Mouse (Mus musculus) liver, embryonic 14.5 days (tissue): Measurements from ENCODE around the gene Acer1. TPM values are rescaled to one million over a fixed set of nuclear protein-coding genes. Genes with fewer than 3 reads are reported as not detected.

Experiments
- ATAC-seq: fragments of 200-750 bp; cut with Nextera tagmentation; 2 replicates; pipeline ENCODE4 v1.8.0; 2017; ENCODE audit warnings: moderate number of reproducible peaks, mild to moderate bottlenecking, moderate library complexity; ENCODE audit not compliant: insufficient read depth
- DNase-seq, 3 experiments: peaks; one replicate each; pipeline ENCODE4 v3.0.0-alpha.2; 2012 to 2013; ENCODE audit warnings: low read depth in 3 of 3, low spot score in 3 of 3
- H3K27ac ChIP-seq: fragments of 300-500 bp; sonication (generic); 2 replicates; pipeline ENCODE4 v1.5.1; 2014; ENCODE audit warnings: moderate library complexity, mild to moderate bottlenecking, control low read depth, inconsistent platforms
- H3K27me3 ChIP-seq: fragments of 300-500 bp; sonication (generic); 2 replicates; pipeline ENCODE4 v1.6.1; 2014; ENCODE audit warnings: mild to moderate bottlenecking, low read length, moderate library complexity; ENCODE audit not compliant: control insufficient read depth, insufficient read depth
- H3K36me3 ChIP-seq: fragments of 300-500 bp; sonication (generic); replicated peaks from 2 replicates; pipeline ENCODE4 v1.6.1; 2014; ENCODE audit warnings: low read depth; ENCODE audit not compliant: control insufficient read depth, insufficient read depth
- H3K4me1 ChIP-seq, 2 experiments: fragments of 200-500 bp in 1 of 2; fragments of 300-500 bp in 1 of 2; sonication (generic) in 1 of 2; replicated peaks; 2 replicates each; pipeline ENCODE4 v1.6.1; 2012 to 2014; ENCODE audit warnings: antibody characterized with exemption in 1 of 2, inconsistent platforms in 1 of 2, low read length in 1 of 2; ENCODE audit not compliant: control insufficient read depth in 2 of 2, insufficient read depth in 2 of 2
- H3K4me2 ChIP-seq: fragments of 300-500 bp; sonication (generic); 2 replicates; pipeline ENCODE4 v1.6.1; 2014; ENCODE audit warnings: low read depth, mild to moderate bottlenecking, control low read depth, moderate library complexity
- H3K4me3 ChIP-seq, 2 experiments: fragments of 200-500 bp in 1 of 2; fragments of 300-500 bp in 1 of 2; sonication (generic) in 1 of 2; 2 replicates each; pipeline ENCODE4 v1.5.1; 2012 to 2014; ENCODE audit warnings: low read depth in 2 of 2, low read length in 2 of 2, mild to moderate bottlenecking in 2 of 2, control low read depth in 1 of 2, inconsistent platforms in 1 of 2, moderate library complexity in 1 of 2; ENCODE audit not compliant: insufficient read depth in 1 of 2
- H3K9ac ChIP-seq: fragments of 300-500 bp; sonication (generic); replicated peaks from 2 replicates; pipeline ENCODE4 v1.6.1; 2014; ENCODE audit warnings: mild to moderate bottlenecking, control low read depth, moderate library complexity
- H3K9me3 ChIP-seq: fragments of 300-500 bp; sonication (generic); 2 replicates; pipeline ENCODE4 v1.6.1; 2016; ENCODE audit warnings: low read length, mixed read lengths; ENCODE audit not compliant: control insufficient read depth
- CTCF ChIP-seq: IDR thresholded peaks from 2 replicates; pipeline ENCODE4 v1.5.1; 2016; ENCODE audit warnings: antibody characterized with exemption, low read depth, control low read depth
- EP300 ChIP-seq: IDR thresholded peaks from 2 replicates; pipeline ENCODE4 v1.6.1; 2016; ENCODE audit warnings: antibody characterized with exemption, low read depth
- WGBS: fragments of 180-500 bp; shearing (Covaris S2); extraction: QIAGEN DNeasy Blood & Tissue Kit; methylation state at CpG from one replicate; pipeline ENCODE4 v1.1.7; 2014; ENCODE audit not compliant: insufficient replicate concordance; 5-methylcytosine and 5-hydroxymethylcytosine counted together
- polyA plus RNA-seq, 2 experiments: library from polyadenylated mRNA; depleted of rRNA in 1 of 2; stranded (reverse) in 1 of 2; unstranded in 1 of 2; fragments of >200 nt; fragmentation: Nextera tagmentation in 1 of 2; extraction: Ambion mirVana in 1 of 2; gene quantifications; 2 replicates each; pipeline versions ENCODE4 v1.2.1 to v1.2.3; 2012 to 2014

Gene Acer1
- polyA plus RNA-seq, 2 experiments: not detected

DNA sequence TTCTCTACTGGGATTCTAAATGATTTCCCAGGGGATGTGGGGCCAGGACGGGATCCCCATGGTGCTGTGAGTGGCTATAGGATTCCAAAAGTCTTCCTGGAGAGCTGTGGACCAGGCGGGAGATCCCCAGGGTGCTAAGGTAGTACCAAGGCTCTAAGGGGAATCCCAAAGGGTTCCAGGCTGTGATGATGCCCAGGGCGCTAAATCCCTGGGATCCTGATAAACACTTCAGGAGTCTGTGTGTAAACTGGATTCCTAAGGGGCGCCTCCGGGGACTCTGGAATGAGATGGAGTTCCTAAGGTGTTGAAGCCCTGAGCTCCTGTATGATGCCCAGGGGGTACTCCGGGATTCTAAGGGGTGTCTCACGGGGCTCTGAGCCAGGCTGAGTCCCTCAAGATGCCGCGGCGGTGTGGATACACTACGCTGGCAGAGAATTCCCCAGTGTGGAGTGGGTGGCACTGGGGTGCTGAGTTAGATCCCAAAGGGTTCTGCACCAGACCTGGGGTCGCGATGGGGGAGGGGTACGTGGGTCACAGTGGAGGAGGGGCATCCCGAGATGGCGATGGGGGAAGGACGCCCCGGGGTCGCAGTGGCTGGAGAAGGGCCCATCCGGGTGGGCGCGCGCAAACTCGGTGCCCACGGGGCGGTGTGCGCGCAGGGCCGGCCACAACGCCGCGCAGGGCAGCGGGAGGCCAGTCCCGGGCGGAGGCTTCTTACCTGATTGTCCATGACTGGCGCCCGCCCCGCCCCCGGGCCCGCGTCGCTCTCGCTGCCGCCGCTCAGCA, 47.2 kb downstream of the Acer1 start:
- WGBS: 3% methylated on average over 43 of the region's 45 CpGs
- ATAC-seq (peak; percentile 69), DNase-seq (no peak)
- Histone ChIP-seq H3K27ac (no peak overlapping the region; the same call in 1 of the 2 replicates), H3K9ac (peak overlapping the region; percentile 88), H3K9me3 (no peaks in the 10 kb centered on the region), H3K4me2 (peak overlapping the region; percentile 98), H3K4me3 (peak overlapping the region; percentile 88 to 94), H3K27me3 (no peaks in the 10 kb centered on the region; the same call in 1 of the 2 replicates), H3K36me3 (no peaks in the 10 kb centered on the region), H3K4me1 (peaks cover 11% of the 10 kb centered on the region in 2 experiments)
- TF ChIP-seq EP300: no peak
- no peak for TF ChIP-seq CTCF

- DNase-seq (no peak), ATAC-seq (no peak)
- Histone ChIP-seq H3K4me3 (no peak overlapping the region), H3K27me3 (no peaks in the 10 kb centered on the region; the same call in 1 of the 2 replicates), H3K9me3 (no peaks in the 10 kb centered on the region), H3K4me1 (peaks cover 11 to 21% of the 10 kb centered on the region in 2 experiments), H3K9ac (no peak overlapping the region), H3K36me3 (no peaks in the 10 kb centered on the region), H3K27ac (no peak overlapping the region), H3K4me2 (no peak overlapping the region)
- TF ChIP-seq CTCF: no peak
- no peak for TF ChIP-seq EP300
- WGBS: 80% methylated on average over 2 of the region's 2 CpGs
Measured at GRCm38 (mm10) chr17:56933395-56933794, 48.5 kb downstream of the Acer1 start.

DNA sequence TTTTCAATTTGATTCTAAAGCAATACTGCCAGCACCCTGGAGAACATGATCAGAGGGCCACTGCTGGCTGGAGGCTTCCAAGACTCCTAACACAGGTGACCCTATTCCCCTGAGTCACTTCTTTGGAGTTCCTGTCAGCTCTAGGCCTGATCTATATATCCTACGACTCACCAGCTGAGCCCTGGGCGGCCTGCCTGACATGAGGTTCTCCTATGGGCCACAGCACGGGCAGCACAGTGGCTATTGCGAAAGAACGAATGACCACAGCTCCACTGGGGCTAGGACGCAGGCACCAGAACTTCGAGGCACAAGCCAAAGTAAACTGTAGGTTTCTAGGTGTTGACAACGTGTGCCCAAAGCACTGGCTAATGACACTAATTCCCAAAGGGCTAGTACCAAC, 51.9 kb downstream of the Acer1 start:
- no peak; the same call in 1 of the 2 replicates for TF ChIP-seq CTCF
- no peak for TF ChIP-seq EP300
- Histone ChIP-seq H3K9me3 (no peaks in the 10 kb centered on the region), H3K9ac (no peak overlapping the region), H3K4me3 (no peak overlapping the region), H3K36me3 (no peaks in the 10 kb centered on the region), H3K27ac (no peak overlapping the region), H3K4me2 (no peak overlapping the region), H3K4me1 (peaks cover 7 to 19% of the 10 kb centered on the region in 2 experiments), H3K27me3 (no peaks in the 10 kb centered on the region)
- no peak for DNase-seq
- 40% methylated on average over 8 of the region's 8 CpGs for WGBS
- ATAC-seq: no peak

DNA sequence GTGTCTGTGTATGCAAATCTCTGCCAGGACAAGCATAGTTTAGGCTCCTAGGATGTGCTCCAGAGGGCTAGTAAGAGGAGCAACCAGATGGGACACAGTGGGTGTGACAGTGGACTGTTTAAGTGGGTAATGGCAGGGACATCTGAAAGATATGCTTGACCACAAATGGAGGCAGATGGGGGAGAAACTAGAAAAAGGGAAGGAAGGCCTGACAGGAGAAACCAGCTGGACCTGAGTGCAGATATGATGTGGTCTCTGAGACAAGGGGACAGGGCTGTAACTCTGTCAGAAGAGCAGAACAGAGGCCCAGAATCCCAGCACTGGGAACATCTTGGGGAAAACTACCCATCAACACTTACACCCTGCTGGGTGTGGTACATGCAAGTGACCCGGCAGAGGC, 52.4 kb downstream of the Acer1 start:
- Histone ChIP-seq H3K36me3 (no peaks in the 10 kb centered on the region), H3K9me3 (no peaks in the 10 kb centered on the region), H3K4me3 (no peak overlapping the region), H3K27me3 (no peaks in the 10 kb centered on the region), H3K4me2 (no peak overlapping the region), H3K9ac (no peak overlapping the region), H3K27ac (no peak overlapping the region), H3K4me1 (peaks cover 4 to 19% of the 10 kb centered on the region in 2 experiments)
- TF ChIP-seq CTCF: no peak
- no peak for TF ChIP-seq EP300
- DNase-seq: no peak
- 26% methylated on average over 1 of the region's 1 CpGs for WGBS
- ATAC-seq: no peak

- ATAC-seq (no peak), DNase-seq (no peak)
- Histone ChIP-seq H3K36me3 (no peaks in the 10 kb centered on the region), H3K4me1 (peaks cover under 1 to 14% of the 10 kb centered on the region in 2 experiments; a peak in 3 of 4 replicates), H3K9ac (no peak overlapping the region), H3K27ac (no peak overlapping the region), H3K4me3 (no peak overlapping the region), H3K9me3 (no peaks in the 10 kb centered on the region), H3K27me3 (no peaks in the 10 kb centered on the region), H3K4me2 (no peak overlapping the region)
- TF ChIP-seq EP300 (no peak), CTCF (no peak)
Measured at GRCm38 (mm10) chr17:56929101-56929500, 52.8 kb downstream of the Acer1 start.
